Mouse (Mus musculus): ENCODE results near the gene Erbb4. TPM values are rescaled to one million over a fixed set of nuclear protein-coding genes. Genes with fewer than 3 reads are reported as not detected.
A peak's percentile ranks its signal among the peaks of the same experiment; 100 is the strongest.

Gene Erbb4
- total and polyA plus RNA-seq, 2 experiments from 2014 or later: 9.3 to 53.5 TPM

- Histone ChIP-seq H3K4me1 (ENCODE audit: insufficient read depth) (no peaks in the 10 kb centered on the region), H3K27ac (ENCODE audit: low read depth, low read length) (no peak overlapping the region), H3K9ac (no peak overlapping the region), H3K9me3 (ENCODE audit: low read length) (no peaks in the 10 kb centered on the region), H3K27me3 (ENCODE audit: insufficient read depth, low read length) (no peaks in the 10 kb centered on the region), H3K4me2 (ENCODE audit: low read depth) (no peak overlapping the region), H3K36me3 (ENCODE audit: insufficient read depth) (no peaks in the 10 kb centered on the region), H3K4me3 (ENCODE audit: low read depth, low read length) (no peak overlapping the region)
- no peak for TF ChIP-seq CTCF (IDR thresholded peaks at IDR 0.05; ENCODE audit: low read depth)
- WGBS: 70% methylated on average over 2 of the region's 2 CpGs
- DNase-seq (no peak), ATAC-seq (no peak)
Measured at GRCm38 (mm10) chr1:68860341-68860740, 247.5 kb downstream of the Erbb4 start.

GRCm38 (mm10) chr1:68859480-68859879 is 248.4 kb downstream of the Erbb4 start:
- DNase-seq: no peak

DNA sequence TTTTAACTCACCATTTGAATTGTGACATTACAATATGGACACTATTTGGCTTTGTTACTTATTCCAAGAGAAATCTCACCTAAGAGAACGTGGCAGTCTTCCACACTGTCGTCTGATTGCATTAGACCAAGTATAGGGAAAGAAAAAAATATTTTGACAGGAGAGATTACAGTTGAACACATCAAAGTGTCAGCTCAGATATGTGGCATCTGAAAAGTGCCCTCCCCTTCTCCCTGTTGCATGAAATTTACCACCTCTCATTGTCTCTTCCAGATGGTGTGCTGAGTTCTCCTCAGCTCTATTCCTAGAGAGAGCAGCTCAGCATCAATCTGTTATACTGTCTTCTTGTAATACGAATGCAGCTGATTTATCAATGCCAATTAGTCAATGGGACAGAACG is 268.5 kb downstream of the Erbb4 start:
- Histone ChIP-seq H3K9me3 (ENCODE audit: low read length) (no peaks in the 10 kb centered on the region), H3K4me1 (ENCODE audit: insufficient read depth) (no peaks in the 10 kb centered on the region), H3K9ac (no peak overlapping the region), H3K27me3 (ENCODE audit: insufficient read depth, low read length) (no peaks in the 10 kb centered on the region), H3K36me3 (ENCODE audit: insufficient read depth) (no peaks in the 10 kb centered on the region), H3K27ac (ENCODE audit: low read depth, low read length) (no peak overlapping the region), H3K4me3 (ENCODE audit: low read depth, low read length) (no peak overlapping the region), H3K4me2 (ENCODE audit: low read depth) (no peak overlapping the region)
- TF ChIP-seq CTCF (IDR thresholded peaks at IDR 0.05; ENCODE audit: low read depth): no peak
- DNase-seq: no peak
- 28% methylated on average over 4 of the region's 4 CpGs for WGBS
- peak; percentile 36; the same call in 1 of the 2 replicates for ATAC-seq

More at GRCm38 (mm10) chr1:68859480-68859879, 248.4 kb downstream of the Erbb4 start:
- no peak for TF ChIP-seq CTCF (IDR thresholded peaks at IDR 0.05; ENCODE audit: low read depth)
- Histone ChIP-seq H3K4me2 (ENCODE audit: low read depth) (no peak overlapping the region), H3K9ac (no peak overlapping the region), H3K27ac (ENCODE audit: low read depth, low read length) (no peak overlapping the region), H3K4me3 (ENCODE audit: low read depth, low read length) (no peak overlapping the region), H3K27me3 (ENCODE audit: insufficient read depth, low read length) (no peaks in the 10 kb centered on the region), H3K36me3 (ENCODE audit: insufficient read depth) (no peaks in the 10 kb centered on the region), H3K4me1 (ENCODE audit: insufficient read depth) (no peaks in the 10 kb centered on the region), H3K9me3 (ENCODE audit: low read length) (no peaks in the 10 kb centered on the region)
- ATAC-seq: no peak
- 62% methylated on average over 4 of the region's 4 CpGs for WGBS

GRCm38 (mm10) chr1:68834686-68835085 is 273.2 kb downstream of the Erbb4 start:
- Histone ChIP-seq H3K4me2 (ENCODE audit: low read depth) (no peak overlapping the region), H3K9ac (no peak overlapping the region), H3K27me3 (ENCODE audit: insufficient read depth, low read length) (no peaks in the 10 kb centered on the region), H3K4me1 (ENCODE audit: insufficient read depth) (no peaks in the 10 kb centered on the region), H3K27ac (ENCODE audit: low read depth, low read length) (no peak overlapping the region), H3K4me3 (ENCODE audit: low read depth, low read length) (no peak overlapping the region), H3K9me3 (ENCODE audit: low read length) (no peaks in the 10 kb centered on the region), H3K36me3 (ENCODE audit: insufficient read depth) (no peaks in the 10 kb centered on the region)
- TF ChIP-seq CTCF (IDR thresholded peaks at IDR 0.05; ENCODE audit: low read depth): no peak
- WGBS: 59% methylated on average over 3 of the region's 3 CpGs
- DNase-seq: no peak
- ATAC-seq: no peak

- DNase-seq (no peak), ATAC-seq (no peak)
- Histone ChIP-seq H3K9me3 (ENCODE audit: low read length) (no peaks in the 10 kb centered on the region), H3K27ac (ENCODE audit: low read depth, low read length) (no peak overlapping the region), H3K36me3 (ENCODE audit: insufficient read depth) (no peaks in the 10 kb centered on the region), H3K9ac (no peak overlapping the region), H3K4me2 (ENCODE audit: low read depth) (no peak overlapping the region), H3K27me3 (ENCODE audit: insufficient read depth, low read length) (no peaks in the 10 kb centered on the region), H3K4me1 (ENCODE audit: insufficient read depth) (no peaks in the 10 kb centered on the region), H3K4me3 (ENCODE audit: low read depth, low read length) (no peak overlapping the region)
- no peak for TF ChIP-seq CTCF (IDR thresholded peaks at IDR 0.05; ENCODE audit: low read depth)
Measured at GRCm38 (mm10) chr1:68832101-68832500, 275.8 kb downstream of the Erbb4 start.

- H3K36me3 ChIP-seq (ENCODE audit: insufficient read depth): no peaks in the 10 kb centered on the region
- no peak overlapping the region for H3K27ac ChIP-seq (ENCODE audit: low read depth, low read length)
- no peak overlapping the region for H3K4me2 ChIP-seq (ENCODE audit: low read depth)
- no peaks in the 10 kb centered on the region for H3K9me3 ChIP-seq (ENCODE audit: low read length)
- no peak for ATAC-seq
- no peaks in the 10 kb centered on the region for H3K27me3 ChIP-seq (ENCODE audit: insufficient read depth, low read length)
- 21% methylated on average over 1 of the region's 1 CpGs for WGBS
- DNase-seq: no peak
- H3K9ac ChIP-seq: no peak overlapping the region
- no peak for TF ChIP-seq CTCF (IDR thresholded peaks at IDR 0.05; ENCODE audit: low read depth)
- no peaks in the 10 kb centered on the region for H3K4me1 ChIP-seq (ENCODE audit: insufficient read depth)
- no peak overlapping the region for H3K4me3 ChIP-seq (ENCODE audit: low read depth, low read length)
Measured at GRCm38 (mm10) chr1:68831575-68831974, 276.3 kb downstream of the Erbb4 start.

DNA sequence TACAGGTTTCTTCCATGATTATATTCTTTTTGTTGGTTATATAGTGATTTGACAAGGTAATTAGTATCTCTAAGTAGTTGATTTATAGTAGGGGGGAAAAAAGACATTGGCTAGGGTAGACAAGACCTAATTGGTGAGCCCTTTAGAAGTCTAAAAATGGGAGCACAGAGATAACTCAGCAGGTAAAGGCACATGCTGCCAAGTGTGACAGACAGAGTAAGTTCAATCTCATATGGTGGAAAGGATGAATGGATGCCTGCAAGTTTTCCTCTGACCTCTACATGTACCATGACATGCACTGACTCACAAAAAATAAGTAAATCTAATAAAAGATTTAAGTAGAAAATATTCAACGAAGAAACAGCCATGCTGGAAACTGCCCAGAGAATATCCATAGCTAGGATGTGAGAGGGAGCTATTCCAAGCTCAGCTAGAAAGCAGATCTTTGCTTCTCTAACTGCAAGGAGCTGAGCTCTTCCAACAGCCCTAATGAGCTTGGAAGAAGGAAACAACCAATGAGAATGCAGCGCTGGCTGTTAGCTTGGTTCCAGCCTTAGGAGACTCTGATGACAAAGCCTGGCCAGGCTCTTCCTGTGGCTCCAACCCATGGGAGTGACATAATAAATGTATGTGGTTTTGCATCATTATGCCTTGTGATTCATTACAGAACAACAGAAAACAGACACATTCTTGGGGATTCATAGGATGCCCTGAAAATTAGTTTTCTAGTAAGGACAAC is 277.2 kb downstream of the Erbb4 start:
- no peaks in the 10 kb centered on the region for H3K27me3 ChIP-seq (ENCODE audit: insufficient read depth, low read length)
- H3K9me3 ChIP-seq (ENCODE audit: low read length): no peaks in the 10 kb centered on the region
- 61% methylated on average over 2 of the region's 2 CpGs for WGBS
- no peak overlapping the region for H3K27ac ChIP-seq (ENCODE audit: low read depth, low read length)
- H3K4me2 ChIP-seq (ENCODE audit: low read depth): no peak overlapping the region
- no peak for TF ChIP-seq CTCF (IDR thresholded peaks at IDR 0.05; ENCODE audit: low read depth)
- no peaks in the 10 kb centered on the region for H3K4me1 ChIP-seq (ENCODE audit: insufficient read depth)
- H3K9ac ChIP-seq: no peak overlapping the region
- no peak for ATAC-seq
- no peaks in the 10 kb centered on the region for H3K36me3 ChIP-seq (ENCODE audit: insufficient read depth)
- H3K4me3 ChIP-seq (ENCODE audit: low read depth, low read length): no peak overlapping the region
- DNase-seq: no peak
